Mouse (Mus musculus): ENCODE measurements at regions not wholly inside any gene's neighbourhood (a gene's known extent, or its start where the extent isn't known, plus 50 kb on each side); places are given as distances from the start of the nearest gene placed in this dataset.

DNA sequence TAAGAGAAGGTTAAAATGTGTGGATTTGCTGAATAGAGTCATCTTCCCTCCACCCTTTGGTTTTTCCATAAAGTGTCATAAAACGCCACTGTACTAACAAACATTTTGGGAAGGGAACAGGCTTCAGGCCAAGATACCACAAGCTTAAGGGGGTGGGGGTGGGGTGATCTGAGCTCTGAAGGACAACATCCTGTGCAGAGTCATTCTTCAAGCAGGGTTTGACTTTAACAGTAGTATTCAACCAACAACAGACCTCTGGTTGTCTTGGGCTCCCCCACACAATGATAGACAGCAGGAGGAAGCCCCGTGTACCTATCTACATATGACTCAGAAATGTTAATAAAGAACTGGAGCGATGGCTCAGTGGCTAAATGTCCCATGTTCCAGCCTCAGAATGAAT lies 118.9 kb upstream of the Maf start:
- ATAC-seq (ENCODE audit: extremely low read depth, insufficient number of reproducible peaks, low FRiP score, poor library complexity, severe bottlenecking), result no peak

GRCm38 (mm10) chr8:115825899-115826502 lies 118.4 kb upstream of the Maf start:
- ATAC-seq (ENCODE audit: extremely low read depth, insufficient number of reproducible peaks, low FRiP score, poor library complexity, severe bottlenecking), result no peak

DNA sequence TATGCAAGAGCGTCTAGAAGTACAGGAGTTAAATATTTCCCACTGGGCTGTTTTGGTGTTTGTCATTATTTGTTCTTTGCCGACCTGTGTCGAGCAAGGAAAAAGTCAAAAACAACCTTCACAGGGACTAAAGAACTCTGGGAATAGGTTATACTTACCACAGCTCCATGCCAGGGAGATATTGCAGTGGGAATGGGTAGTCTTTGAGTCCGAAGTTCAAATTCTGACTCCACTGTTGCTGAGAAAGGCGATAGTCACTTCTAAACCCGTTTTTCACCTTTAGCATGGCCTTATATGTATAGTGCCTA lies 116.8 kb upstream of the Maf start:
- ATAC-seq (ENCODE audit: extremely low read depth, insufficient number of reproducible peaks, low FRiP score, poor library complexity, severe bottlenecking), result no peak

DNA sequence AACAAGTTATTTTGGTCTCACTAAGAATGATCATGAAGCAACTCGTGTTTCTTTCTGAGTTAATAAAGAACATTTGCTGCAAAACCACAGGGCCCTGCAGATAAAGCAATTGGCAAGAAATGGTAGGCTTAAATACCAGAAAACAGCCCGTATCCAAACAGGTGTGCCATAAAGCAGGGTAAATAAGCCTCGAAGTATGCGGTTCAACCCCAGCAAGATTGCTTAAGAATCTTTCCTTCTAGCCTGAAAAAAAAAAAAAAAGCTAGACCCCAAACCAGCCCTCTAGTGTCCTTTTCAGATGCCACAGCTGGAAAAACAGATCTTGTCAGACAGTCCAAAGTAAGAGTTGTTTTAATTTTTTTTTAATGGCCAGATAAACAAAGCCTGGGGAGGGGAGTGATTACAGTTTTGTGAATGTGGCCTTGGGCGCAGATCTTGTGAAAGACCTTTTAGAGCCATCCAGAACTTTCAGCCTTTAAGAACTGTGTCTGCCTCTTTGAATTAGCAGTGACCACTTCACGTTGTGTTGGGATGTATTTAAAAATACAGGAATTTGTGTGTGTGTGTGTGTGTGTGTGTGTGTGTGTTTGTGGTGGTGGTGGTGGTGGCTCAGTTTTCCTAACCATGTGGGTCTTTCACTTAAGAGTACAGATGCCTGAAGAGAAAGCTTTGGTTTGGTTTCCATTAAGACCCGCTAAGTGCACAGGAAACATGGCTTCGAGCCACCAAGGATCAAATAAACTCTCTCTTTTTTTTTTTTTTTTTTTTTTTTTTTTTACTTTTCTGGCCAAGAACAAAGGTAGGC lies 116.3 kb upstream of the Maf start:
- ATAC-seq (ENCODE audit: extremely low read depth, insufficient number of reproducible peaks, low FRiP score, poor library complexity, severe bottlenecking), result no peak

DNA sequence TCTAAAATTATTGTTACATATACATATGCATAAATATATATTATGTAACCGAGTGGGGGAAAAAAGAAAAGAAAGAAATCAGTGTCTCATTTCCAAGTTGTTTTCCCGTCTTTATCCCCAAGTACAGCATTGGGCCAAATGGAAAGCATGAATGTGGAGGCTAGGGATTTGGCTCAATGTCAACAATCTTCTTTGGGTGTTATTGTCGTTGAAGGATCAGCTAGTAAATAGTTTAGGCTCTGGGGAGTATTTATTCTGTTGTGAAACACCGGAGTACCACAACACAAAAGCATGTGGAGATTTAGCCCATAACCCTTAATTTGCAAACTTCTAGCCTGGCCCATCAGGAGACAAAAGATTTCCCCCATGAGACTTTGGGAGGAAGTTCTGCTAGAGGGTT lies 105.8 kb upstream of the Maf start:
- ATAC-seq (ENCODE audit: extremely low read depth, insufficient number of reproducible peaks, low FRiP score, poor library complexity, severe bottlenecking), result no peak

DNA sequence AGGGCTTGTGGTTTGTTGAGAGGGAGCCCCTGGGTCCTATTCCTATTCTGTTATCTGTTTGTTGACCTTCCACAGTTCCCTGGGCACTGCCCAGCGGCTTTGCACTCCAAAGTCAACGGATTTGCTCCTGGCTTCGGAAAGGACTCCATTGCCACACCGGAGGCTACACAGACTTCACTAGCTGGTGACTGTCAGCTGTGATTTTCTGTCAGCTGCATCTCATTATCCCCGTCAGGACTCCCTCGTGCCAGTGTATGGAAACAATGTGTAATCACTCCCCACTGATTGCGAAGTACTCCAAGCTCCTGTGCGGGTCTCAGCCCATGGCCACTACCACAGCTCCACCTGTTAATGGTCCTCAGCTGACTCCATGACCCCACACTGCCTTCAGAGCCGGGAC lies 99.0 kb upstream of the Maf start:
- ATAC-seq (ENCODE audit: extremely low read depth, insufficient number of reproducible peaks, low FRiP score, poor library complexity, severe bottlenecking), result no peak

DNA sequence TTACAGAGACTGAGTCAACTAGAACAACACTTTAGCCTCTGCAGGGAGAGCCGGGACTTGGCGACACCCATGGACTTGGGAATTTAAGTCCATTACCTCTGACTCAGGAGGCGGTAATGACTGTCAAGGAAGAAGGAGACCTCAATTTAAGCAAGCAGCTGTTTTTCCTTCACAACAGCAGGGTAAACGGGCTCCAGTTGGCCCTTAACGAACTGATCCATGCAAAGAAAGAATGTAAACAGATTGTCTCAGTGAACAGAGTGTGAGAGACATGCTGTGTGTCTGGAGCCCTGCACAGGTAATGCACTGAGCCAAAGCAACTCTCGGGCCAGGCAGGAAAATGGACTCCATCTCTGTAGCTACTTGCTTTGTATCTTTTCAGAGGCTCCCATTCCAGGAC lies 98.5 kb upstream of the Maf start:
- ATAC-seq (ENCODE audit: extremely low read depth, insufficient number of reproducible peaks, low FRiP score, poor library complexity, severe bottlenecking), result no peak

DNA sequence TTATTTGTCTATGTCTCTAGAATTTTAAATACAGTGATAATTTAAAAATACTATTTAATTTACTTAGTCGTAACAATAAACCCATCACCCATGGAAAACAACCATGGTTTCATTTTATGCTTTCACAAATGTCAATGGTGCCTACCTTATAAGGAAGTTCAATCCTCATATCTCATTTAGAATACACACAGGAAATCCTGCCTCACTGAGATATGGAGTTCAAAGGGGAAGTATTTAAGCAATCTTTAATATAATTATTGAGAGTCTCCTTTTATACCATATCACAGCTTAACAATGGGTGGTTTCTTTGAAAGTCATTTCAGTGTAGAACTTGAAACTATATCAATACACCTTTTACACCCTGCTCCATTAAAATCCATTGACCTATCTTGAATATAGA lies 86.0 kb upstream of the Maf start:
- no peak for ATAC-seq (ENCODE audit: extremely low read depth, insufficient number of reproducible peaks, low FRiP score, poor library complexity, severe bottlenecking)

DNA sequence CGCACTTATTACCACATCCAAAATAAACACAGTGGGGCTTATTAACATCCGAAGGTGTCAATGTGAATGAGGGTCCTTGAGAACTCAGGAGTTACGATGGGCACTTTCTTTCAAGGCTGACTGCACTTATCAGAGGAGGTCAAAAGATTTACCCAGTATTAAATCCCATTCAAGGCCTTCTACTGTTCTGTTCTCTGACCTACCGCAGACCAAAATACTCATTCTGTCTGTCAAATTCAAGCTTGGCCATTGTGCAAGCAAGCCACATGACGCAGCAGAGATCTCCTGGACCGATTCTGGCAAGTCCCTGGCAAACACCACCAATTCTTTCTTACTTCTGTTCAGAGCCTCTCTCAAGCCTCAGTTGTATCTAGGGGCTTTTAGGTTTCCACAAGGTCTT lies 80.8 kb upstream of the Maf start:
- no peak for ATAC-seq (ENCODE audit: extremely low read depth, insufficient number of reproducible peaks, low FRiP score, poor library complexity, severe bottlenecking)

GRCm38 (mm10) chr8:115786185-115786584 lies 78.6 kb upstream of the Maf start:
- ATAC-seq (ENCODE audit: extremely low read depth, insufficient number of reproducible peaks, low FRiP score, poor library complexity, severe bottlenecking), result no peak

DNA sequence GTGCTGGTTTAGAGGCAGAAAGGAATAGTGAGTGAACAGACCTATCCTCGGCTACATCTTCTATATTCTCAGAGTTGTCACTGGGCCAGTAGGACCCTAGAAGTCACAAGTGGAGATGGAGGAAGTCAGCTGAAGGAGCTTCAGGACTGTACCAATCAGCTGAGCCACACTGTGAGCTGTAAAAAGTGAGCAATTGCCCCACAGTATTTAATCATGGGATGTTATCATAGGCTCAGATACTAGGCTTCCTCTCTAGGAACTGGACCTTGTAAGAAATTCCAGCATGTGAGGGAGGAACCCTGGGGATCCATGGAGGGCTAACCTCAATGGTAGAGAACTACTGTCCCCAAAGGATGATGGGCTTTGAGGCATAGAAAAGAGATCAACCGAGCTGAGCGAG lies 78.2 kb upstream of the Maf start:
- no peak for ATAC-seq (ENCODE audit: extremely low read depth, insufficient number of reproducible peaks, low FRiP score, poor library complexity, severe bottlenecking)

DNA sequence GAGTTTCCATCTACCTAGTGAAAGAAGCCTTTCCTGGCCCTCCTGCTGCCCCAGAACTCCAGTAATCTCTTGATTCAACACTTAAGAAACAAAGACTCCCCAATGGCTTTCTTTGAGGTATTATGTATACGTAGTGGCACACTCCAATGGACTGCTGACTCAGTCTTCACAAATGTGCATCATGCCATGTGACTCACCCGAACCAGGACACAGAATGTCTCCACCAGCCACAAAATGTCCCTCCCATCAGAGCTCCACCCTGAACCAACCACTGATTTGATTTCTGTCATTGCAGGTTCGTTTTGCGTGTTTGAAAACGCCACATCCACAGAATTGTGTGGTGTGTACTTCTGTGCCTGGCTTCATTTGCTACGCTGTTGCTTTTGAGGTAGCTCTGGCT lies 75.8 kb upstream of the Maf start:
- ATAC-seq (ENCODE audit: extremely low read depth, insufficient number of reproducible peaks, low FRiP score, poor library complexity, severe bottlenecking), result no peak

DNA sequence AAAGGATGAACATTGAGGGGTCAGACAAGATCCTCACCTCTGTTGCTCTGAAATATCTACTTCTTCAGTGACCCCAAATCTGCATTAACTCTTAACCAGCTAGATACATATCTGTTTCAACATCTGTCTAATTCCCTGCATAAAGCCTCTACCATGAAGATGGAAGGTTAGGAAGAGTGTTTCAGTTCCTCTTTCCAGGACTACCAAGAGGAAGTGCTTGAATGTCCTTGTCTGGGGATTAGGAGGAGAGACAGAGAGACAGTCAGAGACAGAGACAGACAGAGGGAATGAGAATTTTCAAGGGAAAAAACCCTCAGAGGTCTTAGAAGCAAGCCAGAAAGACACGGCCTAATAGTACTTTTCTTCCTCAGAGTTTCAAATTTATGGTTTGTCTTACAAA lies 70.8 kb upstream of the Maf start:
- no peak for ATAC-seq (ENCODE audit: extremely low read depth, insufficient number of reproducible peaks, low FRiP score, poor library complexity, severe bottlenecking)

- no peak for ATAC-seq (ENCODE audit: extremely low read depth, insufficient number of reproducible peaks, low FRiP score, poor library complexity, severe bottlenecking)
These were observed 63.5 kb upstream of the Maf start for GRCm38 (mm10) chr8:115771060-115771459.

GRCm38 (mm10) chr8:115768631-115769030 lies 61.0 kb upstream of the Maf start:
- no peak for ATAC-seq (ENCODE audit: extremely low read depth, insufficient number of reproducible peaks, low FRiP score, poor library complexity, severe bottlenecking)

DNA sequence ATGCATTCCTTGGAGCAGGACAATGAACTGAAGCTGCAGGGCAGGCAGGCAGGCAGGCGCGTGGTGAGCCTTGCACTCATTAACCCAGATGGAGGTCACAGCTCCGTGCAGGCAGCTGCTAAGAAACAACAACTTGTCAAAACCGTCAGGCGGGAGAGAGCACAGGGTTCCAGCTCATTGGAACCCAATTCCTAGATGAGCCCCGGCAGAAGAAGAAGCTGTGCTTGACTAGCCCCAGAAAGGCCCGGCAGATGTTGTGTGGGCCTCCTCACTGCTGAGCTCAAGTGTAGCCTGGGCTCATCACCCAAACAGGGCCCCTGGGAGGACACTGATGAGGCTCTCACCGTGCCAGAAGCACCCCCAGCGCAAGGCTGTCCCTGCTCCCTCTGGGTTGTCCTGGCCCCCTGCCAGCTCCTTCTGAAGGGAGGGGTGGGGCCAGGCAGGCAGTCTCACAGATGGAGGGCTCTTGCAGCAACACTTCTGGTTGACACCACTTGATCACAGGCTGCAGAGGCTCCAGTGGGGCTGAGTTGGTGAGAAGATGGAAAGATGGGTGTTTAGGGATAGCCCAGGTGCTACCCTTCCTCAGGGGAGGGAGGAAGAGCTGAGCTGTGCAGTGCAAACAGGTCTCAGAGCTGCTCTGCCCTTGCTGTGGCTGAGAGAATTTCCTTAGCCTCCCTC lies 58.8 kb upstream of the Maf start:
- ATAC-seq (ENCODE audit: extremely low read depth, insufficient number of reproducible peaks, low FRiP score, poor library complexity, severe bottlenecking), result no peak

- no peak for ATAC-seq (ENCODE audit: extremely low read depth, insufficient number of reproducible peaks, low FRiP score, poor library complexity, severe bottlenecking)
These were observed 57.0 kb upstream of the Maf start for GRCm38 (mm10) chr8:115764551-115764950.

DNA sequence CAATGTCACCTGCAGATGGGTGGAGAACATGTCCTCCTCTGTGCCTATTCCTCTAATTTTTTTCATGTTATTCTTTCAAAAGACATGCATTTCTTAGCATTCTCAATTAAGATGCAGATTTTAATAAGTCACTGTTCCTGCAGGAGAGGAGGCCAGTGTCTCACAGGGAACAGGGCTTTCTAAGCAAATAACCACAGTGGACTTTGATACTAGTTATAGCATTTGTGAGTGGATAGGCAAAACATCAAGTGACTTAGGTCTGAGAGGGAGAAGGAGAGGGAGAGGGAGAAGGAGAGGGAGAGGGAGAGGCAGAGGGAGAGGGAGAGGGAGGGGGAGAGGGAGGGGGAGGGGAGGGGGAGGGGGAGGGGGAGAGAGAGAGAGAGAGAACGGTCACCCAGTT lies 50.4 kb upstream of the Maf start:
- ATAC-seq (ENCODE audit: extremely low read depth, insufficient number of reproducible peaks, low FRiP score, poor library complexity, severe bottlenecking), result no peak

Data from neutrophil, adult 5-6 weeks (primary cell).